Mouse (Mus musculus): ENCODE results near the gene Ppp1r32. TPM values are rescaled to one million over a fixed set of nuclear protein-coding genes. Genes with fewer than 3 reads are reported as not detected.

Gene Ppp1r32
- total RNA-seq, 2 experiments from 2014 or later, result 2.4 to 3.0 TPM

DNA sequence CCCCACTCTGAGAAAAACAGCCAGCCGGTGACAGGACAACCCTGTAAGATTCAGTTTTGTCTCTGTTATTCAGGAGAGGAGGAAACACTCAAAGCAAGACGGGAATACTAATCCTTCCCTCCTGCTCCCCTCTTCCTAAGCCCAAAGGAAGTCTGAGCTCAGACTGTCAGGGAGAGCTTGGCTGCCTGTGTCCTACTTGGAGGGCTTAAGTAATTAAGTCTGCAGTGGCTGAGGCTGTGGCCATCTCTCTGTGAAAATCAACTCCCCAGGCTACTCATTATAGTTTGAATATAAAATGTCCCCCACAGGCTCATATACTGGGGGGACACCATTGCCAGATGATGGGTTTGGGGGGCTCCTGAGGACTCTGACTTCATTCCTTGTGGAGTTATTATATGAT is 14.2 kb upstream of the Ppp1r32 start:
- no peak overlapping the region for H3K4me3 ChIP-seq
- TF ChIP-seq CTCF (conservative IDR thresholded peaks at IDR 0.05), result no peak
- DNase-seq (ENCODE audit: low spot score in 2 of 2), result no peak
- peak overlapping the region; percentile 51; the same call in 1 of the 2 replicates for H3K27ac ChIP-seq

DNA sequence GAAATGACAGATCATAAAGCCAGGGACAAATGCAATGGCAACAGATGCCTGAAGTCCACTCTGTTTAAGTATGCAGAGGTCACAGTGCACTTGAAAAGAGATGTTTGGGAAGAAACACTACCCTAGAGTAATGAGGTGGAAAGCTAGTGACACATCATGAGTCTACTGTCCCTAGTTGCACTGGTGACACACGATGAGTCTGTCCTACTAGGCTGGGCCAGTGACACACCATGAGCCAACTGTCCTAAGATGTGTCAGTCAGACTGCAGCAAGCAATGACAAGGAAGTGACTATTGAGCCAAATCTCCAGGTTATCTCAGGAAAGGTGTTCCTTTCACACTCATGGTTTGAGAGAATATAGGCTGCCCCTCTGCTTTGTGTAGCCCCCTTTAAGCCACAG is 12.9 kb upstream of the Ppp1r32 start:
- no peak overlapping the region for H3K4me3 ChIP-seq
- no peak for DNase-seq (ENCODE audit: low spot score in 2 of 2)
- H3K27ac ChIP-seq, result no peak overlapping the region
- no peak for TF ChIP-seq CTCF (conservative IDR thresholded peaks at IDR 0.05)

DNA sequence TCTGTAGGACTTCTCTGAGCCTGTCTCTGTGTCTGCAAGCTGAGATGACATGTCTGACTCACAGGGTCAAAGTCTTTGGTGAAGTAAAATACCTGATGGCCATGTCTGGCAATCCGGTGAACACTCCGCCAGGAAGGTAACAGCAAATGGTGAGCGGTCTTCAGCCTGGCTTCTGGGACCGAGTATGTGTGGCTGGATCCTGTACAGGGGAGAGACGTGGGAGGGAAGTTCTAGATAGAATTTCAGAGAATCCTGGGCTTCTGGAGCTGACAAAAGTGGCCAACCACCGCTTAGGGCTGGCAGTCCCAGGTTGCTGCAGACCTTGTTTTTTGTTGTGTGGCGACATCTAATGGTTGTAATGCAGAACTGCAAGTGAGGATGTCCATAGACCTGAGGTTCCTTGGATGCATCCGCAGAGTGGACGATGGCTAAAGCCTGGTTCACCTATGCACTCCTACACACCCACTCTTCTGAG is 3.6 kb upstream of the Ppp1r32 start:
- DNase-seq (ENCODE audit: low spot score in 2 of 2), result peak; percentile 55 to 71
- peak; percentile 93 for TF ChIP-seq CTCF (conservative IDR thresholded peaks at IDR 0.05)
- Histone ChIP-seq H3K27ac (no peak overlapping the region), H3K4me3 (no peak overlapping the region)

DNA sequence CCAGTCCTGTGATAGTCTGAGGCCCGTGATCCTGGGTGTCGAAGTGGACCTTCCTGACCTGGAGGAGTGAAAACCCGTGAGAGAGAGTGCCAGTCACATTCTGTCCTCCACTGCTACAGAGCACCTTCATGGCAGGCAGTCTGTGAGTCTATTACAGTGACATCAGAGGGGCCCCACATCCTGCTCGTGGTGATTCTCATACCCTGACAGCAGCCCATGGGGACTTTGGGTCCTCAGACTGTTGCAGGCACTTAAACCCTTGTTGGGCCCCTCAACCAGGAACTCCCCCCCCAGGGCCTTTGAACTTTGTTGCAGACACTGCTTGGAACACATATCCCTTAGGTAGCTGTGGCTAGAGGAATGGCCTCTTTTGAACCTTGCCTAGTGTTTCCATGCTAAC is 3.2 kb downstream of the Ppp1r32 start:
- DNase-seq (ENCODE audit: low spot score in 2 of 2), result no peak
- H3K27ac ChIP-seq, result no peak overlapping the region
- no peak for TF ChIP-seq CTCF (conservative IDR thresholded peaks at IDR 0.05)
- H3K4me3 ChIP-seq, result no peak overlapping the region

DNA sequence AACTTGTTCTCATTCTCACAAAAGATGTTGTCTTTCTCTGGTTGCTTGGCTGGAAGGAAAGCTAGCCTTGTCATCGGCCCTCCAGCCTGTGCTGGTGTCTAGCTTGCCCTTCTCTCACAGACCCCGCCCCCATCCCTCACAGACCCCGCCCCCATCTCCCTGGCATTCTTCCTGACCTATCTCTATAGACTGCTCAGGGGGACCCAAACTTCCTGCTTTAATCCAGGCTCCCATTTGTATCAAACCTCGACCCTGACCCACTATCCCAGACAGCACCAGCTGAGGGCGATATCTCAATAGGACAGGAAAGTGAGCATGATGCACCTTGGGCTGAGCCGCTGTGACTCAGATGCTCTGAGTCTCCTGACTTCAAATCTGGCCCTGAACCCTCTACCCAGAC is 8.9 kb downstream of the Ppp1r32 start:
- Histone ChIP-seq H3K27ac (no peak overlapping the region; the same call in 1 of the 2 replicates), H3K4me3 (no peak overlapping the region)
- no peak for DNase-seq (ENCODE audit: low spot score in 2 of 2)
- no peak for TF ChIP-seq CTCF (conservative IDR thresholded peaks at IDR 0.05)

DNA sequence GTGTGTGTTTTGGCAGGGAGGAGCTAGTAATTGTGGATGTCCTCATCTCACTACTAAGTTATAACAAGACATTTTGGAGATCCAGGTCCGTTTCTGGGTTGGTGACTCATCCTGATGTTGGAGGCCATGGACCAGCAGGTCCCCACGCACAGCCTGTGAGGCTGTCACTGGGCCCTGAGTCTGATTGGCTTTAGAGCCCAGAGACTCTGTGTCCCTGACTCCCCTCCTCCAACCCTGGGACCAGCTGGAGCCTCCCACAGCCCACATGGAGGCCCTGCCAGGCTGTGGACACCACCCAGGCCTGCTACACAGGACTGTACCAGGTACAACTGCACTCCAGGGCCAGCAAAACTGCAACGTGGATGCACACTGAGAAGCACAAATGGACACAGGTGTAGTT is 9.8 kb downstream of the Ppp1r32 start:
- DNase-seq (ENCODE audit: low spot score in 2 of 2), result peak in 1 of 2 experiments; percentile 45

DNA sequence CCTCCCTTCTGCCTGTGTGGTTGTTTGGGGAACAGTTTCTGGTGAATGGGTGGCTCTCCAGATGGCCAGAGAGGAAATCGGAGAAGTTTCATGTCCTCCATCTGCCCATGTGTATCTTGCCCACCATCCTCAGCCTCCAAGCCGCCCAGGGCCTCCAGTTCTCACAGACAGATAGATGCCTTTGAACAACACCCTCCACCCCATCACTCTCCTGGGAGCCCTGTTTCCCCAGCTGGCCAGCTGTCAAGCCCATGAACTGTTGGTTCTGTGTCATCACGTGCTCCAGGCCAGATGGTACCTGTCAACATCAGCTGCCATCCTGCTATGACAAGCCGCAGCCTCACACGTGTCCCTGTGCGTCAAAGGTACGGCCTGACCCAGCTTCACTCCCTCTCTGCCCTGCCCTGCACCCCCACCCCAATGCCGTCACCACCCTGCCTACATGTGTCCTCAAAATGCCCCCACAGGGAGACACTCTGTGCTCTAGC is 13.5 kb downstream of the Ppp1r32 start:
- peak; percentile 60 for DNase-seq (ENCODE audit: low spot score in 2 of 2)
- no peak overlapping the region for H3K4me3 ChIP-seq
- H3K27ac ChIP-seq, result peak overlapping the region; percentile 76
- no peak for TF ChIP-seq CTCF (conservative IDR thresholded peaks at IDR 0.05)

More for the DNA sequence above, 9.8 kb downstream of the Ppp1r32 start:
- Histone ChIP-seq H3K27ac (peak overlapping the region; percentile 53; the same call in 1 of the 2 replicates), H3K4me3 (no peak overlapping the region)
- TF ChIP-seq CTCF (conservative IDR thresholded peaks at IDR 0.05), result no peak

DNA sequence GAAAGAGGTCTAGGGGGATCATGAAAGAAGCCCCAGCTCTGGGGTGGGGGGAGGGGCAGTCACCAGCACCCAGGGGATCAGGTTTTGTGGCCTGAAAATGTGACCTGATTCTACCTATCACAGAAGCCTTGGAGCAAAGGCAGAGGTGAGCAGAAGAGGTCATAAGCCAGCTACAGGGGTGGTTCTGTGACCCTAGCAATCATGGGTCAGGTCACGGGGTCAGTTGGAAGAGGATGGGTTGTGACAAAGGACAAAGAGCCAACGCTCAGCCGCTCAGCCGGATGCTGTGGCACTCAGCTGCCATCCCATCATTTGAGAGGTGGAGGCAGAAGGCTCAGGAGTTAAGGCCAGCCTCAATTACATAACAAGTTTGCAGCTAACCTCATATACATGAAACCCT is 18.3 kb downstream of the Ppp1r32 start:
- TF ChIP-seq CTCF (conservative IDR thresholded peaks at IDR 0.05), result no peak
- no peak overlapping the region for H3K27ac ChIP-seq
- no peak for DNase-seq (ENCODE audit: low spot score in 2 of 2)
- H3K4me3 ChIP-seq, result no peak overlapping the region

DNA sequence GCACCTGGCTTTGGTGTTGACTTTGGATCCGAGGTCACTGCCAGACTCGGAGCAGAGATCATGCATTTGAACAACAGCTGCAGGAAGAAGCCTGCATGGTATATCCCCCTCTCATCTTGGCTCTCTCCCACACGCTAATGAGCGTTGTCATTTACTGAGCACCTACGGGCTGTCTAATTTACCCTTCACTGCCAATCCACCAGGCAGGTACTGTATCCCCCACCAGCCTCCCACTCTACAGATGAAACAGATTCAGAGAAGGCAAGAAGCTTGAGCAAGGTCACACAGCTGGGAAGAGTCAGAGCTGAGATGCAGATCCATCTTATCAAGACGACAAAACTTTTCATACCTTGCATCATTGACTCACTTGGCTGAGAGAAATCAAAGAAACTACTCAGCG is 21.1 kb downstream of the Ppp1r32 start:
- DNase-seq (ENCODE audit: low spot score in 2 of 2), result no peak
- Histone ChIP-seq H3K27ac (no peak overlapping the region), H3K4me3 (no peak overlapping the region)
- no peak for TF ChIP-seq CTCF (conservative IDR thresholded peaks at IDR 0.05)

DNA sequence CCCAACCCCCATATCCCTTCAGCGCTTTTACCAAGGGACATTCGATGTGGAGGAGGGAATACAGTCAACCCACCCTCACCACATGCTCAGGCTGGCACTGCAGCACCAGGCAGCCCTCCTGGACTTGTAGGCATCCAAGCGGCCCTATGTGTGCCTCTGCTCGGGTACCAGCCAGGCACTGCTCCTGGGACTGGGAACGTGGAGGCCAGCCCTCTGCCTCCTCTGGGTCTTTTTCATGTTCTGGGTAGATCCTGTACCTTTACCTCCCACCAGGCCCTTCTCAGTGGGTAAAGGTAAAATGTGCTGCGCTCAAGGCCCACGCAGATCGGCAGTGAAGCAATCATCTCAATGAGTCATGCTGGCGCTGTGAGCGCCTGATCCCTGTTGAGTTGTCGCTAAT is 22.8 kb downstream of the Ppp1r32 start:
- TF ChIP-seq CTCF (conservative IDR thresholded peaks at IDR 0.05), result no peak
- H3K4me3 ChIP-seq, result no peak overlapping the region
- peak overlapping the region; percentile 87 for H3K27ac ChIP-seq
- peak; percentile 49 to 71 for DNase-seq (ENCODE audit: low spot score in 2 of 2)

DNA sequence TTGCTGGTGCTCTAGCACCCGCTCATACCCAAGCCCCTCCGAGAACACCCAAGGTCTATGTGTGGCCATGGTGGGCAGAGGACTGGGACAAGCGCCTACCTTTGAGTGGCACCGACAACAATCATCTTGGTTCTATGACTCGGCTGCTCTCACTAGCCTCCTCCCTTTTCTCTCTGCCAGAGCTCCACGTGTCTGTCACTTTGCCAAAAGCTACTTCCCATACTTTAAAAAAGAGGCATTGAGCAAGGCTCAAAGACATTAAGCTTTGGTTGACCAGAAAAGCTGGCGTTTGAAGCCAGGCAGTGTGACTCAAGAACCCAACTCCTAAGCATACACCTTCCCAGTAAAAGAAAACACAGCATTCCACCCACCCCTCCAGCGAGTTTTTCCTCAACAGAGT is 24.6 kb downstream of the Ppp1r32 start:
- peak overlapping the region; percentile 60 for H3K4me3 ChIP-seq
- peak overlapping the region; percentile 87 for H3K27ac ChIP-seq
- no peak for DNase-seq (ENCODE audit: low spot score in 2 of 2)
- no peak for TF ChIP-seq CTCF (conservative IDR thresholded peaks at IDR 0.05)

DNA sequence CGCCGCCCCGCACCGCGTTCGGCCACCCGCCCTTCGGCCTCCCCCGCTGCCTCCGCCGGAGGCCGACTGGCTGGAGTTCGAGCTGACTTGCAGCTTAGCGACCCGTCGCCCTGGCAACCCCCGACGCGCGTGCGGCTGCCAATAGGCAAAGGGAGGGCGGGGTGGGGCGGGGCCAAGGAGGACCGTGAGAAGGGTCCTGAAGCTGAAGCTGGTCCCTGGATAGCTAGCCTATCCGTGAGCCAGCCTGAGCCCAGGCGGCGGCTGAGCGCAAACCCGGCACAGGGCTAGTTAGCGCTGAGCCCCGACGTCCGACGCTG is 25.3 kb downstream of the Ppp1r32 start:
- TF ChIP-seq CTCF (conservative IDR thresholded peaks at IDR 0.05), result no peak
- H3K27ac ChIP-seq, result peak overlapping the region; percentile 87
- peak in 1 of 2 experiments; percentile 76 for DNase-seq (ENCODE audit: low spot score in 2 of 2)

DNA sequence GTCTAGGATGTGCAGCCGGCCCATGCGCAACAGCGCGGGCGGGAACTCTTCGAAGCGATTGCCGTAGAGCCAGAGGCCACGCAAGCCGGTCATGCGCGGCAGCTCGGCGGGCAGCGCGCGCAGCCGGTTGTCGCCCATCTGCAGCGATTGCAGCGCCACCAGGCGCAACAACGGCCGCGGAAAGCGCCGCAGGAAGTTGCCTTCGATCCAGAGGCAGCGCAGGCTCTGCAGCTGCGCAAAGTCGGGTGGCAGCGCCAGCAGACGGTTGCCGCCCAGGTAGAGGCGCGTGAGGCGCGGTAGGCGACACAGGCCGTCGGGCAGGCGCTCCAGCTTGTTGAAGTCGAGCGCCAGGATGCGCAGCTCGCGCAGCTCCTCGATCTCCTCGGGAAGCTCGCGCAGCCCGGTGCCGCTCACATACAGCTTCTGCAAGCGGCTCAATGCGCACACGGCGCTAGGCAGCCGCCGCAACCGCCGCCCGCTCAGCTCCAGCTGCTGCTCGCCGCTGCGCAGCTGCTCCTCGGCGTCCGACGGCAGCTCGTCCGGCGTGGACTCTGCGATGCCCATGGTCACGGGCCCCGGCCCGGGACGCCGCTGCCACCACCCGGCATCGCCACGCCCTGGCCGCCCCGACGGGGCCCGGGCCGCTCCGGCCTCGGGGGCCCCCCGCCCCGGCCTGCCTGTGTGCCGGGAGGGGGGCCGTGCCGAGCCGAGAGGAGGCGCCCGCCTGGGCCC is 25.8 kb downstream of the Ppp1r32 start, which contains the start of gene Lrrc10b:
TSS of gene Lrrc10b (minus strand) at position 722 of the 732 bp plus-strand sequence.
- TF ChIP-seq CTCF (conservative IDR thresholded peaks at IDR 0.05), result peak; percentile 63
- DNase-seq (ENCODE audit: low spot score in 2 of 2), result peak; percentile 52 to 70
- Histone ChIP-seq H3K4me3 (peak within 1 kb of the TSS; percentile 60), H3K27ac (peak within 1 kb of the TSS; percentile 87)

More for the DNA sequence above, 25.3 kb downstream of the Ppp1r32 start:
- H3K4me3 ChIP-seq, result peak overlapping the region; percentile 60

DNA sequence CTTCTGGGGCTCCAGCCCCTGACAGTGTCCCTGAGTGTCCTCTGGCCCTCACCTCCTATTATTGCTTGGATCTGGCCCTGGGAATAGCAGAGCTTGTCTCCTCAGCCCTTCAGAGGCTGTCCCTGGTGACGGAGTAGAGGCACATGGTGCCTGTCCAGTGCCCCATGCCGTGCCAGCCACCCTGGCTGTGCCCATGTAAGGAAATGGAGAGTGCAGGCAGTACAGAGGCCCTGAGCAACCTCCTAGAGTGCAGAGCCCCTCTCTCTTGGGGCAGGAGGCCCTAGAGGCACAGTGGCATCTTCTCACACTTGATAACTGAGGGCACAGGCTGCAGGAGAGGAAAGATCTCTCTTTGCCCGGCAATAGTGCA is 27.3 kb downstream of the Ppp1r32 start:
- TF ChIP-seq CTCF (conservative IDR thresholded peaks at IDR 0.05), result no peak
- Histone ChIP-seq H3K4me3 (peak overlapping the region; percentile 60), H3K27ac (peak overlapping the region; percentile 88)
- no peak for DNase-seq (ENCODE audit: low spot score in 2 of 2)
